Comparison of ENCODE assay signal across 7 mouse cellular contexts in the genomic region with DNA sequence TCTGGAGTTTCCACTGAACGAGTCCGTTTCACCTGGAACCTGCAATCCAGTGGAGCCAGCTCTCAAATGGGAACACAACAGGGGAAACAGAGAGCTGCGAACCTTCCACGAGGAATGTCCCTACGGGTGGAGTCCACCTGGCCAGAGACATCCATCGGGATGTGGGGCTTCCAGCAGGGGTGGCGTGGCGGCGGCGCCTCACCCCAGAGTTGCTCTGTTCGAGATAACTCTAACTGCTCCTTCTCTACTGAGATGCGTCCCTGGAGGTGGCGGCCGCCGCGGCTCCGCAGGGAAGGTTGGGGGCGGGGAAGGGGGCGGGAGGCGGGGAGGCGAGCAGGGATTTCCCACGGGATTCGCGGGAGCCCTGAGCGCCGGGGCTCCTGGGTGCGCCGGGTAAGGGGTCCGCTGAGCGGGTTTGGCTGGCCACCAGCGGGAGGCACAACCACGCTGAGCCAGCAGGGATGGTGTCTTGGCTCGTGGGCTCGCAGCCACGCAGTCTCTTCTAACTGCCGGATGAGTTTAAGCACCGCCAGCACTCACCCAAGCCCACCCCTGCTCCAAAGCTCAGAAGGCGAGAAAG. TPM values are rescaled to one million over a fixed set of nuclear protein-coding genes. Genes with fewer than 3 reads are reported as not detected.
DNase-seq lines count a peak whose midpoint lies in the region; ATAC-seq and TF ChIP-seq lines count a peak whose summit lies in the region.

No protein-coding gene starts in this region.

- H3K4me2 ChIP-seq in liver, embryonic 12.5 days: peak overlapping the region; percentile 65
- H3K4me2 ChIP-seq in liver, postnatal 0 days (ENCODE audit: low read depth, low read length): no peak overlapping the region
- H3K4me2 ChIP-seq in embryonic facial prominence, embryonic 14.5 days (ENCODE audit: low read depth, low read length): peak overlapping the region; percentile 100
- peak overlapping the region; percentile 80 for H3K4me2 ChIP-seq in hindbrain, embryonic 14.5 days (replicated peaks)
- H3K4me2 ChIP-seq in midbrain, embryonic 15.5 days: peak overlapping the region; percentile 90

- DNase-seq in liver, postnatal 0 days: no peak
- peak; percentile 17 for DNase-seq in embryonic facial prominence, embryonic 14.5 days (ENCODE audit: low spot score)
- peak; percentile 41 for DNase-seq in hindbrain, embryonic 14.5 days (ENCODE audit: low spot score)
- no peak for DNase-seq in thymus, postnatal 0 days (ENCODE audit: low spot score)

- no peak for TF ChIP-seq EP300 in liver, postnatal 0 days (IDR thresholded peaks at IDR 0.05; ENCODE audit: low read depth)

- H3K4me3 ChIP-seq in liver, embryonic 12.5 days: peak overlapping the region; percentile 43
- H3K4me3 ChIP-seq in liver, postnatal 0 days (ENCODE audit: low read depth, low read length): no peak overlapping the region
- peak overlapping the region; percentile 71 for H3K4me3 ChIP-seq in embryonic facial prominence, embryonic 14.5 days (ENCODE audit: low read depth, low read length)
- peak overlapping the region; percentile 76 for H3K4me3 ChIP-seq in hindbrain, embryonic 14.5 days (replicated peaks; ENCODE audit: low read length)
- peak overlapping the region; percentile 94 for H3K4me3 ChIP-seq in midbrain, embryonic 15.5 days

- H3K36me3 ChIP-seq in liver, embryonic 12.5 days: no peaks in the 10 kb centered on the region
- H3K36me3 ChIP-seq in liver, postnatal 0 days (replicated peaks; ENCODE audit: insufficient read depth, low read length): no peaks in the 10 kb centered on the region
- no peaks in the 10 kb centered on the region for H3K36me3 ChIP-seq in embryonic facial prominence, embryonic 14.5 days (ENCODE audit: control insufficient read depth, insufficient read depth, low read length)
- no peaks in the 10 kb centered on the region for H3K36me3 ChIP-seq in hindbrain, embryonic 14.5 days (replicated peaks; ENCODE audit: control insufficient read depth, insufficient read depth)
- H3K36me3 ChIP-seq in midbrain, embryonic 15.5 days (replicated peaks): no peaks in the 10 kb centered on the region

- no peaks in the 10 kb centered on the region for H3K9me3 ChIP-seq in liver, embryonic 12.5 days (replicated peaks)
- no peaks in the 10 kb centered on the region for H3K9me3 ChIP-seq in liver, postnatal 0 days (ENCODE audit: low read length)
- H3K9me3 ChIP-seq in embryonic facial prominence, embryonic 14.5 days (ENCODE audit: control insufficient read depth, low read length): no peaks in the 10 kb centered on the region
- no peaks in the 10 kb centered on the region for H3K9me3 ChIP-seq in hindbrain, embryonic 14.5 days (ENCODE audit: control insufficient read depth, low read length)
- H3K9me3 ChIP-seq in midbrain, embryonic 15.5 days: no peaks in the 10 kb centered on the region

- 3% methylated on average over 38 of the region's 38 CpGs for WGBS in liver, embryonic 12.5 days (ENCODE audit: insufficient replicate concordance)
- 2% methylated on average over 37 of the region's 38 CpGs for WGBS in liver, postnatal 0 days (ENCODE audit: insufficient replicate concordance)
- 0% methylated on average over 21 of the region's 38 CpGs for WGBS in embryonic facial prominence, embryonic 14.5 days
- WGBS in hindbrain, embryonic 14.5 days: 0% methylated on average over 36 of the region's 38 CpGs
- under 1% methylated on average over 33 of the region's 38 CpGs for WGBS in midbrain, embryonic 15.5 days

- H3K9ac ChIP-seq in liver, embryonic 12.5 days: no peak overlapping the region
- no peak overlapping the region for H3K9ac ChIP-seq in liver, postnatal 0 days (replicated peaks)
- H3K9ac ChIP-seq in embryonic facial prominence, embryonic 14.5 days (ENCODE audit: low read depth, low read length): peak overlapping the region; percentile 70
- peak overlapping the region; percentile 81 for H3K9ac ChIP-seq in hindbrain, embryonic 14.5 days
- peak overlapping the region; percentile 97 for H3K9ac ChIP-seq in midbrain, embryonic 15.5 days

- ATAC-seq in liver, embryonic 12.5 days: no peak
- no peak for ATAC-seq in liver, postnatal 0 days
- no peak for ATAC-seq in embryonic facial prominence, embryonic 14.5 days (ENCODE audit: low read depth)
- ATAC-seq in hindbrain, embryonic 14.5 days (ENCODE audit: low FRiP score): no peak
- ATAC-seq in midbrain, embryonic 15.5 days (replicated peaks): no peak
- no peak for ATAC-seq in activated CD4-positive, CD25-positive, alpha-beta regulatory T cell, adult 4 months

- peaks cover 11% of the 10 kb centered on the region; the same call in 1 of the 2 replicates for H3K4me1 ChIP-seq in liver, embryonic 12.5 days
- no peaks in the 10 kb centered on the region for H3K4me1 ChIP-seq in liver, postnatal 0 days (ENCODE audit: insufficient read depth)
- H3K4me1 ChIP-seq in embryonic facial prominence, embryonic 14.5 days (ENCODE audit: control insufficient read depth, insufficient read depth, low read length): 0 out of 2 replicates have a peak, but pooled peaks cover 4% of the 10 kb centered on the region
- peaks cover 19% of the 10 kb centered on the region; the same call in 1 of the 2 replicates for H3K4me1 ChIP-seq in hindbrain, embryonic 14.5 days (replicated peaks; ENCODE audit: control insufficient read depth, insufficient read depth, low read length)
- peaks cover 36% of the 10 kb centered on the region for H3K4me1 ChIP-seq in midbrain, embryonic 15.5 days

- no peak for TF ChIP-seq CTCF in liver, postnatal 0 days (IDR thresholded peaks at IDR 0.05; ENCODE audit: low read depth)

- H3K27me3 ChIP-seq in liver, embryonic 12.5 days (replicated peaks): peaks cover 92% of the 10 kb centered on the region
- peaks cover 41% of the 10 kb centered on the region for H3K27me3 ChIP-seq in liver, postnatal 0 days (ENCODE audit: insufficient read depth, low read length)
- peaks cover 74% of the 10 kb centered on the region for H3K27me3 ChIP-seq in embryonic facial prominence, embryonic 14.5 days (replicated peaks; ENCODE audit: control insufficient read depth, insufficient read depth, low read length)
- peaks cover 9% of the 10 kb centered on the region; the same call in 1 of the 2 replicates for H3K27me3 ChIP-seq in hindbrain, embryonic 14.5 days (ENCODE audit: control insufficient read depth, insufficient read depth, low read length)
- peaks cover 10% of the 10 kb centered on the region; the same call in 1 of the 2 replicates for H3K27me3 ChIP-seq in midbrain, embryonic 15.5 days (replicated peaks)

- no peak overlapping the region for H3K27ac ChIP-seq in liver, embryonic 12.5 days
- no peak overlapping the region for H3K27ac ChIP-seq in liver, postnatal 0 days (ENCODE audit: low read depth)
- H3K27ac ChIP-seq in embryonic facial prominence, embryonic 14.5 days (replicated peaks; ENCODE audit: low read depth, low read length): no peak overlapping the region
- peak overlapping the region; percentile 78 for H3K27ac ChIP-seq in hindbrain, embryonic 14.5 days
- H3K27ac ChIP-seq in midbrain, embryonic 15.5 days: peak overlapping the region; percentile 92

RNA-seq across cellular contexts. Expression of a gene that starts 1.3 kb away (rescaled TPM):
- 0.42 and 0.44 TPM in 2 replicates for polyA plus RNA-seq in liver, embryonic 12.5 days (2016; fragmentation: Nextera tagmentation; extraction: Ambion mirVana)
- 0.24 and 0.28 TPM in 2 replicates for polyA plus RNA-seq in liver, postnatal 0 days (2015; fragmentation: Nextera tagmentation; extraction: Ambion mirVana)
- 3.9 and 4.4 TPM in 2 replicates for polyA plus RNA-seq in embryonic facial prominence, embryonic 14.5 days (2014; fragmentation: Nextera tagmentation; extraction: Ambion mirVana)
- polyA plus RNA-seq in hindbrain, embryonic 14.5 days (2014; fragmentation: Nextera tagmentation; extraction: Ambion mirVana): 52.2 TPM in 2 replicates
- polyA plus RNA-seq in midbrain, embryonic 15.5 days (2015; fragmentation: Nextera tagmentation; extraction: Ambion mirVana): 90.2 and 92.9 TPM in 2 replicates
- polyA plus RNA-seq in activated CD4-positive, CD25-positive, alpha-beta regulatory T cell, adult 4 months (2017; shearing (Covaris generic)): not detected
- polyA plus RNA-seq in thymus, postnatal 0 days (2015; fragmentation: Nextera tagmentation; extraction: Ambion mirVana): 0.17 and 0.23 TPM in 2 replicates

Comparison
In these comparisons a context has a peak if more than half of its experiments do, and no peak if none do; other contexts are left out.
1. H3K27ac ChIP-seq: peak in hindbrain, embryonic 14.5 days (single experiment) and midbrain, embryonic 15.5 days (single experiment); none in liver, embryonic 12.5 days (single experiment), liver, postnatal 0 days (single experiment) and embryonic facial prominence, embryonic 14.5 days (single experiment).
2. H3K9ac ChIP-seq: peak in embryonic facial prominence, embryonic 14.5 days (single experiment), hindbrain, embryonic 14.5 days (single experiment) and midbrain, embryonic 15.5 days (single experiment); none in liver, embryonic 12.5 days (single experiment) and liver, postnatal 0 days (single experiment).
3. DNase-seq: peak in embryonic facial prominence, embryonic 14.5 days (single experiment) and hindbrain, embryonic 14.5 days (single experiment); none in liver, postnatal 0 days (single experiment) and thymus, postnatal 0 days (single experiment).